Mouse (Mus musculus) spleen, postnatal 14 days (tissue): ENCODE results near the gene Itgb3.
A peak's percentile ranks its signal among the peaks of the same experiment; 100 is the strongest.

Source experiments
- DNase-seq, 2 experiments: peaks; one replicate each; pipeline ENCODE4 v3.0.0; 2021 to 2022; ENCODE audit warnings: low spot score in 2 of 2

Itgb3 gene

DNA sequence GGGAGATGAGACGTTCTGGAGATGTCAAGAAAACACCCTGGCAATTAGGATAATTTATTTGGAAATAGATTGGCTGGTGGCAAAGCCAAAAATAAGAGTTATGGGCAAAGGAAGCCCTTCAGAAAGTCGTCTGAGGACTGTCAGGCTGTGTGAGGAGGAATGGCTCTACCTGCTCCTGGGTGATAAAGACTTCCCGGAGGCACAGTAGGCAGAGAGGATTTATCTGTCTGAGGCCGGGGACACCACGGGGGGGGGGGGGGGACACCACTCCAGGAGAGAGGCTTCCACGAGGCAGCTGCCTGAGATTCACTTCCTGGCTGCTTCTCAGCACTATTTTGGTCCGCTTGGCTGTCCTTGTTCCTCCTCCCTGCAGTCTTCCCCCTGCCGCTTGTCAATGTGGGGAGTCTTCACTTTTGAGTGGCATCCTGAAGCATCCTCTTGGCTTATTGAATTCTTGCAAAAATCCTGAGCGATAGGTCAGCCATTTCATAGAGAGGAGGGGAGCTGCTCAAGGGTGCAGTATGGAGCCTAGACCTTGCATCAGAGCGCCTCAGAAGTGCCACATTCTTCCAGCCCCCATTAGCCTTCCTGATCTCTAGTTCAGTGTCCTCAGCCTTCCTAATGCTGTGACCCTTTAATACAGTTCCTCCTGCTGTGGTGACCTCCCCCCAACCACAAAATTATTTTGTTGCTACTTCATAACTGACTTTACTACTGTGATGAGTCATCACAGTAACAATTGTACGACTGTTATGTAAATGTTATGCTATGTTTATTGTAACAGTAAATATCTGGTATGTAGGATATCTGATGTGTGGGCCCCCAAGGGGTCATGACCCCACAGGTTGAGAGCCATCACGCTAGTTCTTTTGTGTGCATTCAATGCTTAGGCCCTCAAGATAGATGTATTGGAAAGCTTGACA is 14.5 kb downstream of the Itgb3 start:
- DNase-seq = no peak

DNA sequence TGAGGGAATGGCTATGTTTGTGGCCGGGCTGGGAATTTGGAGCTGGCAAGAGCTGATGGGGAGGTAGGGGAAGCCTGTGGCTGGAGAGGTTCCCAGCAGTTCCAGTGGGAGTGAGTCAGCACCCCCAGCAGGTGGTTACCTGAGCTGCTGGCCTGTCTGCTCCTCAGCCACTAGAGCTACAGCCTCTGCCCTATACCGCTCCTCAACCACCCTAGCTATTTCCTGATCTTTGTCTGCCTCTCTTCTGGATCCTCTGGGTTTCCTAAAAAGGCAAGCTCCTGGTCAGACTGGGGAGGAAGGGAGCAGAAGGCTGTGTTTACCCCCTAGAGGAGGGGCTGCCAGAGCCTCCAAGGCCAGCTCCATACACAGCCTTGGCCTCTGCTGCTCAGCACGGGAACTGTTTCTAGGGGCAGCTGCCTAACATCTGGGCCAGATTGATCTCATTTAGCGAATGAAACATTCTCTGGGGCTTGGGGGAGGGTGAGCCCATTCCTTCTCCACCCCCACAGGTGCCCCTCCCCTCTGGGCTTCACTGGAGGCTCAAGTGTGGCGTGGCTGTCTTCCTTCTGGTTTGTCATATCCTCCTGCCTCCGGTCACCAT is 17.1 kb downstream of the Itgb3 start:
- DNase-seq = no peak

DNA sequence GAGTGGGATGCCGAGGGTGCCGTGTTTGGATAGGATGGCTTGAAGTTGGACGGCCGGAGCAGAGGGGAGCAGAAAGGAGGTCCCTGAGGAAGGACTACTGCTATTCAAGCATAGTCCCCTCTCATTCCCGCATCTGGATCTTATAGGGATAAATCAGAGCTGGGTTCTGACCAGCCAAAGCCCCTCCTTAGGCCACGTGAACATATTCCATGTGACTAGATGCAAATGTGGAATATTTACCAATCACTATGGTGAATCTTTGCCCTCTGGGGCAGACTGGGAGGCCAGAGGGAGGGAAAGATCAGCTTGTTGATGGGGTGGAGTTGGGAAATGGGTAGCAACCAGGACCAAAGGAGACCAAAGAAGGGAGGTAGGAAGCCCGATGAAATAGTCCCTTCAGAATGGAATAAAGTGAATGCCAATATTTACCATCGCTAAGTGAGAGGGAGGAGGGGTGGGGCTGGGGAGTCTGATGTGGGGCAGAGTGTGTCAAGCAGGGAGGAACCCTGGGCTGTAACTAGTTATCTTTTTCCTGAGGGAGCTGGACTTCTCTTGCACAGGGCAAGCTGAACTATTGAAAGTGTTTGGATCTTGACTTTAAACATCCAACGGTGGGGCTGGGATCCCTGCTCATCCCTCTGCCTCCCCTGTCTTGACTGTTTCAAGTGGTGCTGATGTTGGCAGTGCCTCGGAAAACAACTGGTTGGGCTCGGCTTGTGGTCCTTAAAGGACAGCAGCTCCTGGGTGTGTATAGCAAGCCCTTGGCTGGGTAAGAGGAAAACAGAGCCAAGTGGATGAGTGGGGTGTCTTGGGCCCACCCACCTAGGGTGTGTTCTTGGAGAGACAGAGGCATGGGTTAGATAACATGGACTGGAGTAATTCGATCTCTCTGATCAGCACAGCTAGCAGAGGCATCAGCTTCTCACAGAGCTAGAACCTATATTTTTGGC is 17.9 kb downstream of the Itgb3 start:
- DNase-seq = no peak

DNA sequence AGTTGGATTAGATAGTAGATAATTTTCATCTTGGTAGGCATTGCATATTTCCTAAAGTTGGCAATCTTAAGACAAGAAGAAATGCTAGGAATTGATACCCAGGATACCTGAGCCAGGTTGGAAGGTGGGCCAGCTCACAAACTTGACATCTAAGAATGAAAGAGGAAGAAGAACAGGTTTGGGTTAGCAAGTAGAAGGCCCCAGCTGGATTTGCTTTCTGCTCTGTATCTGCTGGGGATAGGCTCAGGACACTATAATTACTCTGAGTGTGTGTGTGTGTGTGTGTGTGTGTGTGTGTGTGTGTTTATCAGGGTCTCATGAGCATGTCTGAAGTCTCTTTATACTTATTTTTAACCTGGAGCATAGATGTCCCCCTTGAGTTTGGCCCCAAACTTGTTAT is 18.8 kb downstream of the Itgb3 start:
- no peak for DNase-seq

DNA sequence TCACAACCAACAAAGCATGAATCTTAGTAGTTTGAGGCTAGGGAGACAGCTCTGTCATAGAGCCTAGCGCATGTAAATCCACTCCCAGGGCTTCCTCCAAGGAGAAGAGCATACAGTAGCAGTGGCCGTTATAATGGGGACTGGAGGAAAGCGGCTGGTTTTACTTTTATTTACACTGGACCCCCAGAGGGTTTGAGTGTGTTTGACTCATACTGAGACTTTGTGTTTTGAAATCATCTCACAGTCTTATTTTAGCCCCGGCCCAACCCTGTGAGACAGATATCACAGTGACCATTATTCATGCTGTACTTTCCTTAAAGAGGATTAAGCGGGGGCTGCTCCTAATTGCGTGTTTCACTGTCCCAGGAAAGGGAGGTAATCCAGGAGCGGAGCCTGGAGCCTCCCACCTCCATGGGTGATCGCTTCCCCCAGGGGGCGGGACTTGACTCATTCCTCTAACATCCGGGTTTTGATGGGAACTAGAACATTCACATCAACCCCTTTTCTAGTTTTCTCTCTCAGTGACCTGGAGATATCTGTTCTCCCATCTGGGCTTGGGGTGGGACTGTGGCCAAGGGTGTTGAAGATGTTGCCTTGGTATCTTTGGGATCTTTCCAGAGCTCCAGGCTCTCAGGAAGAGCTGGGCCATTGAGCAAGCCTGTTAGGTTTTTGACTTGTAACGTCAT is 20.0 kb downstream of the Itgb3 start:
- no peak for DNase-seq

DNA sequence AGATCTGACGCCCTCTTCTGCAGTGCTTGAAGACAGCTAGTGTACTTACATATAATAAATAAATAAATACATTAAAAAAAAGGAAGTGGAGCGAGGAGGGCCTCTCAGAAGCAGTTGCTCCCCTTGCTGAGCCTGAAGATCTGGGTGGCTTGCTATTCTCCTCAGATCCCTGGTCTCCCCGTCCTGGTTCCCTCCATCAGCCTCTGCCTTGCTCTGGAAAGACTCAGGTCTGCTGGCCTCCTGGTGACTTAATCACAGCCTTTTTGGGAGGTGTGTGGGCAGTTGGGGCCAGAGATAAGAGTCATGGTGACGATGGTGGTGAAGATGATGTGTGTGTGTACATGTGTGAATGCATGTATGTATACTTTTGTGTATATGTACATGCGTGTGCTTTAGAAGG is 20.8 kb downstream of the Itgb3 start:
- no peak for DNase-seq

DNA sequence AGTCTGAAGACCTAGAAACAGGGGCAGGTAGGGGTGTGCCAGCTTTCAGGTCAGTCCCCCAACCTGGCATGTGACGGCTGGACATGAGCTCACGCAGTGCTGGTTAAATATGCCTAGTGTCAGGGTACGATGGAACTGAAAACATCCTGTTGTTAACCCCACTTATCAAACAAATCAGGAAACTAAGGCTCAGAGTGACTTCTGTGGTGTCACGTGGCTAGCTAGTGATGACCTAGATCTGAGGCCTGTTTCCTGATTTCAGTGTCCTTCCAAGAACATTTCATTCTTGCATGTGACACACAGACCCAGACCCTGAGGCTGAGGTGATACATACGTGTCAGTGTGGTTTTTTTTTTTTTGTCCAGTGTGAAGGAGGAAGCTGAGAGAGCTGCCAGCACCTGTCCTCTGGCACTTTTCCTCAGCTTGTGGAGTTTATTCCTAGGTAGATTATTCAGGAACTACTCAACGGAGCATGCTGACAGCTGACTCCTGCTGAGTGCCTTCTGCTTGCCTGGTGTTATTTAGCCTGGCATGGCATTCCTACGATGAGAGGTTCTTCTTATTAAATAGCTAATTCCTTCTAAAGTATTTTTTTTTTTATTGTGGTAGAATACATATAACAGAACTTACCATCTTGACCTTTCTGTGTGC is 22.5 kb downstream of the Itgb3 start:
- DNase-seq = no peak

DNA sequence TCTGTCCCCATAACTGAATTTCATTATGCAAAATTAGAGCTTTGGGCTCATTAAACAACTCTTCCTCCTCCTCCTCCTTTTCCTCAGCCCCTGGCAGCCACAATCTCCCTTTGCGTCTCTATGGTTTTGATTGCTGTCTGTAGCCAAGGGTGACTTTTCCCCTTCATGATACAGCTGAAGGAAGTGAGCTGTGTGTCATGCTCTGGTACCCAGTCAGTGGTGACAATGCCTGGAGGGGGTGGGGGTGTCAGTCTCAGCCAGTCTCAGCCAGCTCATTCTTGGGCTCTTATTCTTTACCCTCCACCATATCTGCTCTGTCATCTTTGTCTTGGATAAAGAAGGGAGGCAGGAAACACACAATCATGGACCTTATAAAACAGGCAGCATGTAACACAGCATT is 23.5 kb downstream of the Itgb3 start:
- DNase-seq = no peak

DNA sequence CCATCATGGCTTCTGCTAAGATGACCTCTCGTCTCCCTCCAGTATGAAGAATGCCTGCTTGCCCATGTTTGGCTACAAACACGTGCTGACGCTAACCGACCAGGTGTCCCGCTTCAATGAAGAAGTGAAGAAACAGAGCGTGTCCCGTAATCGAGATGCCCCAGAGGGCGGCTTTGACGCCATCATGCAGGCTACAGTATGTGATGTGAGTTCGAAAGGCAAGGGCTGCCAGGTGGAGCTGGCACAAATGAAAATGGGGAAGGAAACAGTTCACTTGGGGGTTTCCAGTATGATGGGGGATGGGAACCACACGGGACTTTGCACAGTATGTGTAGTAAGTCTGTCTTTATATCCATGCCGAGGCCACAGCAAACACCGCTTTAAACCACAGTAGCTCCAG is 29.2 kb downstream of the Itgb3 start:
- peak; percentile 32 to 55 for DNase-seq

DNA sequence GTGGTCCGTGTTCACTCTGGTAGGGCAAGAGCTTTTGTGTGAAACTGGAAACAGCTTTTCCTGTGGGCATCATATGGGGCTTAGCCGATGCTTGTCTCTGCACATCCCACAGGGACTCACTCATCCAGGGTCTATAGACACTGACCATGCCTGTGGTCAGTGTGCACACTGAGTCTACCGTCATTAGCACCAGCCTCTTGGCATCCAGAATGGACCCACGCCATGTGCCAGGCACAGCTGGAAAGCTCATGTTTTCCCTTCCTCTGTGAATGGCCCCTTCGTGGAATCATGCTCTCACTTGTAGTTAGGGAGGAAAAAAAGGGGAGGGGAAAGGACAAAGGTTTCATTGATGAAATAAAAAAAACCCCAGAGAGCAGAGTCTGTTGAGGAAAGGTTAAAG is 30.2 kb downstream of the Itgb3 start:
- no peak for DNase-seq

DNA sequence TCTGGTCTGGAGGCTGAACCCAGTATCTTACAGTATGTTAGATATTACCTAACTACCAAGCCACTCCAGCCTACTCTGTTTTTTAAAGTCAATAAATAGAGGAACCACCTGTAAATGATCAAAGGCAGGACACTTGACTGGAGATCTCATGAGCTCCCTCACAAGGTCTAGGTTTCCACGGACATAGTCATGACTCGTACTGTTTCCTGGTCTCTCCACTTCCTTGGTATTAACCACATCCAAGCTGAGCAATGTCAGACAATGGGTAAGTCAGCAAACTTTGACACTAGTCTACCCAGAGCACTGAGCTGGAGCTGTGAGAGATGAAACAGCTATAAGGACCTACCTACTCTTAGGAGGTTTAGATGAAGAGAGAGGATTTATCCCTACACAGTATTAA is 31.1 kb downstream of the Itgb3 start:
- DNase-seq = no peak

DNA sequence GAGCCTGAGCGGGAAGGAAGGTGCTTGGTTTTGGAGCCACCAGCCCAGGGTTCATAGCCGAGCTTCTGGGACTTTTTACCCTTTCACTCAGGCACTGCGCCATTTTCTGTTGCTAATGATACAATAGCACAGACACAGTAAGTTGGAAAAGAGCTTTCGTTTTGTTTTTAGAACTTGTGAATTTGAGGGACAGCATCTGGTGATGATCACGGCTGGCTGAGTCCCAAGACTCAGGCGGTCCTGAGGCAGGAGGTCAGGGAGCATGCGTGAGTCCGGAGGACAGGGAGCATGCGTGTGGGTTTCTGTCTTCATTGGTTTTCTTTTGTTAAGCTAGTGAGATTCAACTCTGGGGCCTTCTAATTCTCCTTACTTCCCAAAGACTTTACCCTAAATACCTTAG is 31.8 kb downstream of the Itgb3 start:
- no peak for DNase-seq

DNA sequence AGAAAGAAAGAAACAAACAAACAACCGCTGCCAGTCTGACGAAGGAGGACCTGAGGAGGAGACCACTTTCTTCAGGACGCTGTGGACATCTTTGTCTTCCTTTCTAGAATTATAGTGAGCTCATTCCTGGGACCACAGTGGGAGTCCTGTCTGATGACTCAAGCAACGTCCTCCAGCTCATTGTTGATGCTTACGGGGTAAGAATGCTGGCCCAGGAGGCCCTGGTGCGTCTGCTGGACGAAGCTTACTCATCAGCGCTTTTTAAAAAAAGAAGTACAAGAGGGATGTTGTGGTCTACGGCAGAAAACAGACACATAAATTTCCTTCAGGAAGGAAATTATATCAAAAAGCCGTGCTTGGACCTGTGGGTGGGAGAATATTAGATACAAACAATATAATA is 33.1 kb downstream of the Itgb3 start:
- no peak for DNase-seq

DNA sequence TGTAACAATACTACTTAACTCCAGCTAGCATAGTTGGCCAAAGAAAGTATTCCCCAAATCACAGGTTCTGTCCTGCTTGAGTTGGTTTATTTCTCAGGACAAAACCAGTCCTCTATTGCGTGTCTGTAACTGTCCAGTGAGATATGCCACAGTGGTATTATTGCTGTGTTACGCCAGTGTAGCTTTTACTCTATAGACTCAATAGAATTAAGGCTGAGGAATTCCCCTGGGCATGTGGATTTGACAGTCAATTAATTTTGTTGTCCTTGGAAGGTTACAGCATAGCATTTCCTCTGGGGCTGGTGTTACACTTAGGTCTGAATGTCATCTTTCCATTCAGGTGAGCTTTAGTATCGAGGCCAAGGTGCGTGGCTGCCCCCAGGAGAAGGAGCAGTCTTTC is 35.4 kb downstream of the Itgb3 start:
- no peak for DNase-seq

DNA sequence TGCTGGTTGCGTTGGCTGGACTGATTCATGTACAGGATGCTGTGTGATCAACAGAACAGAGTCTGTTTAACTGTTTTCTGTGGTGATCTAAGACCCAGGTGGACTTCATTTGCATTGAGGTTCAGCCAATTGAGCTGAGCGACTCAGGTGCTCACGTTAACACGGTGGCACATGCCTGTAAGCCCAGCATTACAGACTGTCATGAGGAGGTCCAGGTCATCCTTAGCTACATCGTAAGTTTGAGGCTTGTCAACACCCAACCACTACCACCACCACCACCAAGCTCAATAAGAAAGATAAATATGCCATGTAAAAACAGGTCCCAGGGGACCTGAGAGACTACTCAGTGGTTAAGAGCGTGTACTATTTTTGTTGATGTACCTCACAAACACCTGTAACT is 37.6 kb downstream of the Itgb3 start:
- no peak for DNase-seq

DNA sequence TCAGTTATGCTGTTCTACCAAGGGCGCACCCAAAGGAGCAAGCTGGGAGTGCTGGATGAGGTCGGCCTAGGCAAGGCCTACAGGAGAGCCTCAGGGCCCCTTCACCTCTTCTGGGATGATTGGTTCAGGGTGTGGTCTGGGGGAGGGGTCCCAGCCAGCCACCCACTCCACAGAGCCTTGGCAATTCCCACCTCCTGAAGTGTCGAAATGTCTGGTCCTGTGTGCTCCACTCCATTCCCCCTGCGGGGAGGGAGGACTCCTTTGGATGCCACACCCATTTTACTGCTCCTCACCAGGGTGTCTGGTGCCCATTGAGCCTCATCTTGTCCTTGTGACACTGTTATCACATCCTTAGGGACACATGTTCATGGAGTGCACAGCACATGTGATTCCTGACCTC is 38.4 kb downstream of the Itgb3 start:
- DNase-seq = no peak

DNA sequence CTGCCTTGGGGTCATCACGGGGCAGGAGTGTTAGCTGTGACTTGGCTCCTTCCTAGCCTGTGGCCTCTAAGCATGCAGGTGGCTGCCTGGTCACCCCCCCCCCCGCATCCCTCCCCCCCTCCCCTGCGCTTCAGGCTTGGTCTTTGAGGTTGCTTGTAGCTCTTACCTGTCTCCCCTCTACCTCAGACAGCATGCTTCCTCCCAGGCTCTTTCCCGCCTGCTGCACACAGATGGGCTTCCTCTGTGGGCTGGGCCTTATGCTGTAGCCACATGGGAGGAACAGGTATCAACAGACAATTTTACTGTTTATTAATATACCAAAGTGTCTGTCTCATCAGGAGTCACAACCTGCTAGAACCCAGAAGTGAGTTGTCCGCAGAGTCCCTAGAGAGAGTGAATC is 38.8 kb downstream of the Itgb3 start:
- DNase-seq = no peak

DNA sequence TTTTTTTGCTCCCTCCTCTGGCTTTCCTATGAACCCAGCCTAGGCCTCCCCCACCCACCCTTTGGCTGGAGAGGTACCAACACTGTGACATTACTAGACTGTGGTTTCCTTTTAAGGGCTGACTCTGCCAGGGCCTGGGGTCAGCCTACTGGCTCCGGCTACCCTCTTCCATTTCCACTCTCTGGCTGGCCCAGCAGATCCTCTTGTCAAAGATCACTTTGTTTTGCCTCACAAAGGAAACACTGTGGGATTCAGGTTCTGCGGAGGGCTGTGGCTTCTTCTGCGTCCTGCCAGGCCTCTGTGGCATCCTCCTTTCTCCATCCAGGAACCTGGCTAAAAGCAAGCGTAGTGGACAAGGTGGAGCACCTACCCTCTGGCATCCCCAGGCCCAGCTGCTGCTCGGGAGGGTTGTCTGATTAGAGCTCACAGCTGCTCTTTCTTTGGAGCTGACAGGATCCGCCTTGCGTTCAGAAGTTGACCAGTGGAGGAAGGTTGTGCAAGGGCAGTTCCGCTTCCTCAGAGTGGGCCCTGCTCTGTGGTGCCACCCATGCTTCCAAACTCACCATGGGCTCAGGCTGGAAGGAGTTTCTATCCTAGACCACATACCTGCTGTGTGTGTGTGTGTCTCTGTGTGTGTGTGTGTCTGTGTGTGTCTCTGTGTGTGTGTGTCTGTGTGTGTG is 39.5 kb downstream of the Itgb3 start:
- no peak for DNase-seq

DNA sequence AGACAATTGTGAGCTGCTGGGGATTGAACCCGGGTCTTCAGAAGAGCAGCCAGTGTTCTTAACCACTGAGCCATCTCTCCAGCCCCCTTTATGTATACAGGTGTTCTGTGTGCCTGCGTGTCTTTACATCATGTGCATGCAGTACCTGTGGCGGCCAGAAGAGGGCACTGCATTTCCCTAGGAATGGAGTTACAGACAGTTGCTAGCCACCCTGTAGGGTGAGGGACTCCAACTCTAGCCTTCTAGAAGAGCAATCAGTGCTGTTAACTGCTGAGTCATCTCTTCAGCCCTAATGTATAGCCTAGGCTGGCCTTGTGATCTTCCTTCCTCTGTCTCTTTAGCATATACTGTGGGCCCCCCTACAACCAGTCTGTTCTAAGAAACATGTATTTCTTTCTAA is 40.8 kb downstream of the Itgb3 start:
- DNase-seq = peak; percentile 34 to 69

DNA sequence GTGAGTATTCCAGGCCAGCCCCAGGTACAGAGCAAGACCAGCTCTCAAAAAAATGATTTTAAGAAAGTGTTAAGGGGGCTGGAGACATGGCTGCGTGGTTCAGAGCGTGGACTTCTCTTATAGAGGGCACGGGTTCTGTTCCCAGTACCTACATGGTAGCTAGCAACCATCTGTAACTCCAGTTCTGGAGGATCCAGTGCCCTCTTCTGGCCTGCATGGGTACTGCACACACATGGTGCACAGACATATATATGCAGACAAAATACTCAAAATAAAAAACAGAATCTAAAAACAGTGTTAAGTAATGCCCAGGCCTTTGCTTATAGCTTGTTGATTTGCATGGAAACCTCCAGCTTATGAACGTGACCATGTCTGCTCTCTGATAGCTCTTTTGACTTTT is 52.8 kb downstream of the Itgb3 start:
- no peak for DNase-seq

DNA sequence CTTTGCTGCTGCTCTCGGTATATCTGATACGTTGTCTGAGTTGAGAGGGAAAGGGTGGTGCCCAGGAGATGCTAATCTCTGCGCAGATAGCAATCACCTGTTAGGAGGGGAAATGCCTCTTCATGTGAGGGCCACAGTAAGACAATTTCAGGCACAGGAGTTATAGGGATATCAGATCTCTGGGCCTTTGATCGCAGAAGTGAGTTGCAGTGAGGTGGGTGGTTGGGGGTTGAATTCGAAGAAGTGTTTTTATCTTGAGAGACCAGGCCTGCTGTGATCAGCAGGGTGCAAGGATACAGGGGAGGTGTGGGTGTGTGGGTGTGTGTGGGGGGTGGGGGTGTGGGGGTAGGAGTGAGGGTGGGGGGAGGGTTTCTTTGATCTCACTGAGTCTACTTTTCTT is 53.3 kb downstream of the Itgb3 start:
- no peak for DNase-seq
